Mouse (Mus musculus) liver, embryonic 13.5 days (tissue): ENCODE results near the gene Fam229a. TPM values are rescaled to one million over a fixed set of nuclear protein-coding genes. Genes with fewer than 3 reads are reported as not detected.

Source experiments
- ATAC-seq: fragments of 200-750 bp; cut with Nextera tagmentation; 2 replicates; pipeline ENCODE4 v1.8.0; 2017; ENCODE audit warnings: low read depth, mild to moderate bottlenecking, moderate number of reproducible peaks, moderate library complexity
- DNase-seq: peaks from one replicate; pipeline ENCODE4 v3.0.0; 2022
- H3K27ac ChIP-seq: fragments of 300-500 bp; sonication (generic); 2 replicates; pipeline ENCODE4 v1.5.1; 2015; ENCODE audit warnings: moderate library complexity, mild to moderate bottlenecking, inconsistent platforms
- H3K27me3 ChIP-seq: fragments of 300-500 bp; sonication (generic); 2 replicates; pipeline ENCODE4 v1.6.1; 2015; ENCODE audit warnings: mild to moderate bottlenecking, inconsistent platforms
- H3K36me3 ChIP-seq: fragments of 300-500 bp; sonication (generic); 2 replicates; pipeline ENCODE4 v1.6.1; 2015; ENCODE audit warnings: mild to moderate bottlenecking, inconsistent platforms
- H3K4me1 ChIP-seq: fragments of 300-500 bp; sonication (generic); replicated peaks from 2 replicates; pipeline ENCODE4 v1.6.1; 2015; ENCODE audit warnings: inconsistent platforms
- H3K4me2 ChIP-seq: fragments of 300-500 bp; sonication (generic); 2 replicates; pipeline ENCODE4 v1.6.1; 2015; ENCODE audit warnings: inconsistent platforms, mild to moderate bottlenecking, moderate library complexity
- H3K4me3 ChIP-seq: fragments of 300-500 bp; sonication (generic); replicated peaks from 2 replicates; pipeline ENCODE4 v1.5.1; 2015; ENCODE audit warnings: mild to moderate bottlenecking, inconsistent platforms
- H3K9ac ChIP-seq: fragments of 300-500 bp; sonication (generic); 2 replicates; pipeline ENCODE4 v1.6.1; 2015; ENCODE audit warnings: mild to moderate bottlenecking, inconsistent platforms
- H3K9me3 ChIP-seq: fragments of 300-500 bp; sonication (generic); replicated peaks from 2 replicates; pipeline ENCODE4 v1.6.1; 2016; ENCODE audit warnings: inconsistent platforms
- WGBS: fragments of 180-500 bp; shearing (Covaris S2); methylation state at CpG from one replicate; pipeline ENCODE4 v1.1.7; 2015; ENCODE audit not compliant: insufficient replicate concordance; 5-methylcytosine and 5-hydroxymethylcytosine counted together
- polyA plus RNA-seq: library from polyadenylated mRNA; unstranded; fragments of >200 nt; fragmentation: Nextera tagmentation; extraction: Ambion mirVana; gene quantifications from 2 replicates; pipeline ENCODE4 v1.2.1, GENCODE M21; 2015

Gene Fam229a
- polyA plus RNA-seq, 1 experiment from 2014 or later, result 0.44 TPM

DNA sequence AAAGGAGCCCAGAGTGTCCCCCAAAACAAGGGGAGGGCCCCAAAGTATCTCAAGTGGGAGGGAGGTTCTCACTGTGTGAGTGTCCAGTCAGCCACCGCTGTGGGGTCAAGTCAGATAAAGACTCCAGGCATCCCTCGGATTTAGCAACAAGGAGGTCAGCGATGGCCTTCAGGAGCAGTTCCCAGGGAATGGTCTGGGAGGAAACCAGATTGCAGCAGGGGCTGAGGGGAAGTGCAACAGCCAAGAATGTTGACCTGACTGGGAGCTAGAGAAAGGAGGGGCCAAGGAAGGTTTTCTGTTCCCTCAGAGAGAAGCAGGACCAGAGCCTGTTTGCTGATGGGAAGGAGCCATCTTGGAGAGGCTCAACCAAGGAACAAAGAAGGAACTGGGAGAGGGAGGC, 8.0 kb downstream of the Fam229a start:
- peaks cover 71% of the 10 kb centered on the region for H3K4me1 ChIP-seq
- WGBS, result 61% methylated on average over 3 of the region's 3 CpGs
- no peak for ATAC-seq

DNA sequence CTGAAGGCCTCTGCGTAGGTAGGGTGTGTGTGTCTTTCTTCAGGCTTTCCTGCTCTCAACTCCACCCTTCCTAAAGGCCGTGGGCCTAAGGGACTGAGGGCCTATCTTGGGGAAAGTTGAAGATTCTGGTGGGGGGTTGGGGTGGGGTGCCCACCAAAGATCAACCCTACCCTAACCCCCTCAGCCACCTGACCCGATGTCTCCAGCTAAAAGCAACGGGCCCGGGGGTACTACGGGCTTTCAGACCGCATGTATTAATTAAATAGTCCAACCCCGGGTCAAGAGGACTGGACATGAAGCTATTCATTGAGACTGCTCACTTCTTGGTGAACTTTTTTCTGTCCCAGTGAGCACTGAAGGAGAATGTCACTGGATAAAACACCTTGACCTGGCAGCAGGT, 9.0 kb downstream of the Fam229a start:
- DNase-seq, result no peak
- peak overlapping the region; percentile 70 for H3K9ac ChIP-seq
- H3K9me3 ChIP-seq, result no peaks in the 10 kb centered on the region
- H3K36me3 ChIP-seq, result no peaks in the 10 kb centered on the region
- H3K4me2 ChIP-seq, result peak overlapping the region; percentile 90
- H3K27me3 ChIP-seq, result peaks cover 30% of the 10 kb centered on the region
- peak overlapping the region; percentile 68 for H3K4me3 ChIP-seq
- peak overlapping the region; percentile 79 for H3K27ac ChIP-seq
- ATAC-seq, result no peak
- peaks cover 70% of the 10 kb centered on the region for H3K4me1 ChIP-seq
- whole genome bisulfite sequencing, result 70% methylated on average over 8 of the region's 8 CpGs

More for the DNA sequence above, 8.0 kb downstream of the Fam229a start:
- no peak overlapping the region for H3K4me2 ChIP-seq
- peaks cover 30% of the 10 kb centered on the region for H3K27me3 ChIP-seq
- DNase-seq, result no peak
- H3K9ac ChIP-seq, result no peak overlapping the region
- no peaks in the 10 kb centered on the region for H3K9me3 ChIP-seq
- peak overlapping the region; percentile 79 for H3K27ac ChIP-seq
- H3K36me3 ChIP-seq, result no peaks in the 10 kb centered on the region
- H3K4me3 ChIP-seq, result no peak overlapping the region

DNA sequence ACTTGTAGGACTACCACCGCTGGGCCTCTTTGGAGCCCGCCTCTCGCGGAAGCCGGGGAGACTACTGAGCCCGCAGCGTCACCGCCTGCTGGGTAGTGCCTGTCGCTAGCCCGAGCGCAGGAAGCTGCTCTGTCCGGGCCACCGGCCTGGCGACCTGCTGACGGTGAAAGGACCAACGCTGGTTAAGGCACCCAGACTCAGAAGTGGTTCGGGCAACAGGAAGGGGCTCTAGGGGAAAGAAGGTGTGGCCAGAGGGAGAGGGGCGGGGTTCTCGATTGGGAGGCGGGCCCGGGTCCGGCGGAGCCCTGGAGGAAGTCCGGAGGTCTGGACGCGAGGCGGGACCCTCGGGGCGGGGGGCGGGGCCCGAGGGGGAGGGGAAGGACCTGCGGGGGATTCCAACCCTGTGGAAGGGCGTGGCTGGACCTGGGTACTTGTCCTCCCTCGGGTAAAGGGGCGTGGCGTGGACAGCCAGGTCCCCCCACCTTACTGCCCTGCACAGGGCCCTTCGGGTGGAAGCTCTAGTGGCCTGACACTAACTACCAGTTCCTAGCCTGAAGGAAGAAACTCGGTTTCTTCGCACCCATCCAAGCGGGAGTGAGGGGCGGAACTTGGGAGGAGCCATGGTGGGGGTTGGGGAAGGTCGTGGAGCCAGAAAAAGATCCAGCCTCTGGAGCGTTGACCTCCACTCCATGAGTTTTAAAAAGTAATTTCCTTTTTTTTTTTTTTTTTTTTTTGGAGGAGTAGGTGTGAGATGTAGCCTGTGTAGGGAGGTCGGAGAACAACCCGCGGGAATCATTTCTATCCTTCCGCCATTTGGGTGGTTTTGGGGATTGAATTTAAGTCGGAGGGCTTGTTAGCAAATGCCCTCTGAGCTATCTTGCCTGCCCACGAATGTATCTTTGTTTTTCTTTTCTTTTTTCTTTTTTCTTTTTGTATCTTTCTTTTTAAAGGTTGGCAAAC, 9.9 kb downstream of the Fam229a start:
- H3K4me3 ChIP-seq, result peak overlapping the region; percentile 68
- WGBS, result 3% methylated on average over 45 of the region's 49 CpGs
- peak; percentile 79 for ATAC-seq
- no peaks in the 10 kb centered on the region for H3K9me3 ChIP-seq
- H3K36me3 ChIP-seq, result no peaks in the 10 kb centered on the region
- peak overlapping the region; percentile 70 for H3K9ac ChIP-seq
- H3K27ac ChIP-seq, result peak overlapping the region; percentile 79
- H3K27me3 ChIP-seq, result peaks cover 27% of the 10 kb centered on the region
- H3K4me2 ChIP-seq, result peak overlapping the region; percentile 90
- peak; percentile 64 for DNase-seq
- peaks cover 62% of the 10 kb centered on the region for H3K4me1 ChIP-seq

DNA sequence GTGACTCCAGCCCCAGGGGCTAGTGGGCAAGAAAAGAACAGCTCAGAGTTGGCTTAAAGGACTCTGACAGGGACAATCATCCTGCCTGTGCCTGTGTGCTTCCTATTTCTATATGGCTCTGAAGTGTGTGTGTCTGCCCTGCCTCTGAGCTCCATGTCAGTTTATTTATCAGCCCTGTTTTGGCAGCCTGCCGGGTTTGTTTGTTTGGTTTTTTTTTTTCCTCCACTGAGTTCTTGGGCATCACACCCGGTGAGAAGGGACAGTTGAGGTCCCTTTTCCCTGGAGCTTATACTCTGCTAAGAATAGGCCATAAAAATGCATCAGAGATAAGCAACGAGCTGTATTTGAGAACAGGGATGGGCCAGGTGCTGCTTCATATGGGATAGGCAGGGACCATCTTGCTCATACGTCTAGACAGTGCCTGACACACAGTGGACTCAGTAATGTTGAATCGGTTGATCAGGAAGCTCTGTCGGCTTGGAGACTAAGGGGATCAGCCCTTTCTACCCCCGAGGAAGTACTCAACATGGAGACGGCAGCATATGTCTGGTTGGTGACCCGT, 11.4 kb downstream of the Fam229a start:
- WGBS, result 30% methylated on average over 9 of the region's 9 CpGs
- DNase-seq (no peak), ATAC-seq (no peak)
- Histone ChIP-seq H3K27ac (no peak overlapping the region), H3K4me2 (no peak overlapping the region), H3K36me3 (no peaks in the 10 kb centered on the region), H3K9ac (no peak overlapping the region), H3K27me3 (peaks cover 12% of the 10 kb centered on the region; the same call in 1 of the 2 replicates), H3K4me1 (peaks cover 49% of the 10 kb centered on the region), H3K9me3 (no peaks in the 10 kb centered on the region), H3K4me3 (no peak overlapping the region)

DNA sequence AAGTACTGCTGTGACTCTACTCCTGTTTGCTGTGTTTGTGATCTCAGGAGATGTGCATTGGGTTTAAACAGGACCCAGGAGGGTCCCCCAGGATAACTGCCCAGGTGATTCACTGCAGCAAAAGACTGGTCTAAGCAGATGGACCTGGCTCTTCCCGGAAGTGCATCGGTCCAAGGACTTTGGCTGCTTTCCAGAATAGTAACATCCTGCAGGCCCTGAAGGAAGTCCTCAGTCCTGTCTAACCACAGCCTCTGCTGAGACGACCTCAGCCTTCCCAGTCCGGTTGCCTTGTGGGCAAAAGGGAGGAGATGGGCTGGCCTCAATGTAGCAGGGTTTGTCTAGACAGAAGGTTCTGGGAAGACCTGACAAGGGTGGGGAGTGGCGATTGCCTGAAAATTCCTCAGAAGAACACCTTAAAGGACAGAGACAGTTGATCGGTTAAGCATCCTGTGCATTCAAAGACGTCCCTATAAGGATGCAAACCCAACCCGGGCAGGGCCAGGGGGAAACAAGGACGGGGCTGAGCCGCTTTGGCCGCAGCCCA, 12.0 kb downstream of the Fam229a start:
- Histone ChIP-seq H3K4me2 (no peak overlapping the region), H3K9me3 (no peaks in the 10 kb centered on the region), H3K4me3 (no peak overlapping the region), H3K36me3 (no peaks in the 10 kb centered on the region), H3K27ac (no peak overlapping the region), H3K4me1 (peaks cover 46% of the 10 kb centered on the region), H3K27me3 (peaks cover 10% of the 10 kb centered on the region; the same call in 1 of the 2 replicates), H3K9ac (no peak overlapping the region)
- DNase-seq, result no peak
- WGBS, result 37% methylated on average over 11 of the region's 11 CpGs
- no peak for ATAC-seq

DNA sequence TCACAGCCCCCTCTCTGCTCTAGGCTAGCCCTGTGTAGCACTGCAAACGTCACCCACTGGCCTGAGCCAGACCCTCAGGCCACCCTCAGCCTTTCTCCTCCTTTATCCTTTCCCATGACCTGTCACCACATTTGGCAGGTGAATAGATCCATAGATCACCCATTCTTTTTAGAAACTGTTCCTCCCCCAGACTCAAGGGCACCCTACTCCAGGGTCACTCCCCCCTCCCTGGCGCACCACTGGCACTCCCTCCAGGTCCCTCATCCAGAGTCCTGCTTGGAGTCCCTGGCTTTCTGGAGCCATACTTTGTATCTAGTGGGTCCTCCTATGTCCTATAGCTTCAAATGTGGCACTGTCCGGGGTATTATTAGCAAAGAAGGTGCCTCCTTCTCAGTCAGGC, 14.5 kb downstream of the Fam229a start:
- ATAC-seq (no peak), DNase-seq (no peak)
- WGBS, result 74% methylated on average over 3 of the region's 3 CpGs
- peaks cover 42% of the 10 kb centered on the region for H3K4me1 ChIP-seq
- H3K9ac ChIP-seq, result no peak overlapping the region
- no peak overlapping the region for H3K27ac ChIP-seq
- H3K4me2 ChIP-seq, result no peak overlapping the region
- no peak overlapping the region for H3K4me3 ChIP-seq
- H3K9me3 ChIP-seq, result no peaks in the 10 kb centered on the region
- peaks cover 16% of the 10 kb centered on the region for H3K27me3 ChIP-seq
- H3K36me3 ChIP-seq, result no peaks in the 10 kb centered on the region

DNA sequence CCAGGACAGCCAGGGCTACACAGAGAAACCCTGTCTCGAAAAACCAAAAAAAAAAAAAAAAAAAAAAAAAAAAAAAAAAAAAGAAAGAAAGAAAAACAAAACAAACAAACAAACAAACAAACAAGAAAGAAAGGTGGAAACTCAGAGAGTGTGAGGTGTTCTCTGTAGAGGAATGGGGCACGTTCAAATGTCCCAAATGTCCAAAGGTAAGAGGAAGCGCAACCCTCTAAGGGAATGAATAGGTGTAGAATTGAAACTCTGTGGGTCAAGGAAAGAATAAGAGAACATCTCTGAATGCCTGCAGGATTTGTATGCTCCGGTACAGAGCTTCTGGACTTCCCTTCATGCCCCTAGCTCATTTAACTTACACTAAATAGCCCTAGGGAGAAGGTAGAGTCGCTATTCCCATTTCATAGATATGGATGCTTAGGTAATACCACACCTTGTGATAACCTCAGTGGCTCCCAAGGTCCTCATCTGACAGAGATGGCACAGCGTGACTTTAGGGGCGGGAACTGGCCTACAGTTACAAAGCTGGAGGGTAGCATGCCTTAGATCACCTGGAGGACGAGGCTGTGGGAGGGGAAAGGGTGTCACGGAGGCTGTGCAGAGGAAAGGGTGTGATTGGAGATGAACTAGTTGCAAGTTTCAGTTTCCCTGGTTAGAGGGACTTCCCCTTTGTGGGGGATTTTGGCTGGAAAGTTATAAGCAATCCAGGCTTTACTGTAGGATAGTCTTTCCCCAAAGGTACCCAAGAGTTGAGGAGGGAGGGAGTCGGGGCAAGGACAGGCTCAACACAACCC, 16.6 kb downstream of the Fam229a start:
- H3K9ac ChIP-seq, result no peak overlapping the region
- H3K36me3 ChIP-seq, result no peaks in the 10 kb centered on the region
- no peak overlapping the region for H3K27ac ChIP-seq
- H3K9me3 ChIP-seq, result no peaks in the 10 kb centered on the region
- WGBS, result 43% methylated on average over 9 of the region's 10 CpGs
- peaks cover 30% of the 10 kb centered on the region for H3K27me3 ChIP-seq
- peaks cover 22% of the 10 kb centered on the region for H3K4me1 ChIP-seq
- DNase-seq (no peak), ATAC-seq (no peak)
- no peak overlapping the region for H3K4me2 ChIP-seq
- no peak overlapping the region for H3K4me3 ChIP-seq

DNA sequence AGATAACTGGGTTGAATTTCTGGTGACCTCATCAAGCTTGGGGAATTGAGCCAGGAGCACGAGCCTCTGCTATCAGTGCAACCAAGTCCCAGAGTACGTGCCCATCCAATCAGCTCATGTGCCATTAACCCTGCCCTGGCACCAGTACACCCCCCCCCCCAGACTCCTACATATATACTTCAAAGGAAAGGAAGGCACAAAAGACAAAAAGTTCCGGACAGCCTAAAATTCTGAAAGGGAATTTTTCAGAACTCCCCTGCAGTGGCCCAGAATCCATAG, 17.2 kb downstream of the Fam229a start:
- H3K9me3 ChIP-seq, result no peaks in the 10 kb centered on the region
- H3K4me3 ChIP-seq, result no peak overlapping the region
- H3K4me2 ChIP-seq, result no peak overlapping the region
- DNase-seq, result no peak
- no peak overlapping the region for H3K9ac ChIP-seq
- H3K4me1 ChIP-seq, result peaks cover 20% of the 10 kb centered on the region
- no peak overlapping the region for H3K27ac ChIP-seq
- ATAC-seq, result no peak
- H3K27me3 ChIP-seq, result peaks cover 31% of the 10 kb centered on the region
- WGBS, result 48% methylated on average over 3 of the region's 3 CpGs
- H3K36me3 ChIP-seq, result no peaks in the 10 kb centered on the region

DNA sequence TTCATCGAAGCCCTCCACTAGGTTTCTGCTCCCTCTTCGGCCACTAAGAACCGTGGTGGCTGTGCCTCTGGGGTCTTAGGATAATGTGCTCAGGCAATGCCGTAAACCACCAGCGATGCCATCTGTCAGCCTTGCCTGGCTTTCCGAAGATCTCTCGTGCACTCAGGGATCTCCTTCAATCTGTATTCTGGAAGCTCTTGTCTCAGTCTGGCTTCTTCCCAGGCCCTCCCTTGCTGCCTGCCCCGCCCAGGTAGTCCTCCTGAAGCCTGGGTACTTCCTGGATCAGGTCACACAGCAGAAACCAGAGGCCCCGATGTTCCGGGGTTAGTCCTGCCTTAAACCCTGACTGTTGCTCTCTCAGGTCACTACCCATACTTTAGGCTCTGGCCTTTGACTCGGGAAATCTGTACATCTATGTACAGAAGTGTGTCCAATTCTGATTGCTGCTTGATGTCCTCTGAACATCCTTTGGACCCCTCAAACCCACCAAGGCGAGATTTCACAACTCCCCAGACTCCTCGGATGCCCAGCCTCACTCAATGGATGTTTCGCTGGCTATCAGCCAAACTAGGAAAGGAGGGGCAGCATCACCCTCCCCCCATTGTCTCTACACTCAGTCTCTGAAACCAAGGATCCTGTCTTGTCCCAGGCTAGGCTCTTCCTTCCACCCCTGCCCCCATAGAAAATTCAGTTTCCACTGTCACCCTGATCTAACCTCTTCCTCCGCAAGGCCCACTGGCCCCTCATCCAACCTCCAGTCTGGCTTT, 18.0 kb downstream of the Fam229a start:
- no peak overlapping the region for H3K4me2 ChIP-seq

DNA sequence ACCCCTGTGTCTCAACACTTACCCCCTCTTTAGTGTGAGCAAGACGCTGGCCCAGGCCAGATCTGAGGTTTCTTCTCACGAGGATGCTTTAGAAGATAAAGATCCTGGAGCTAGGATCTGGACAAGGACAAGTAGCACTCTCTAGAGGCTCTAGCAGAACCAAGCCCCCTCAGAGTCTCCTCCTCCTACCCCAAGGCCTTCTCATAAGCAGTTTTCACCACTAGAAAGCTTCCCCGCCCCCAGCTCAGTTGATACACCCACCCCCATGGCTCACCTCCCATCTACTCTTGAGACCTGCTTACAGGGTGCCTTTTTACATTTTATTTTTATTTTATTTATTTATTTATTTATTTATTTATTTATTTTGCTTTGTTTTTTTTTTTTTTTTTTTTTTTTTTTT, 18.7 kb downstream of the Fam229a start:
- Histone ChIP-seq H3K4me3 (no peak overlapping the region), H3K4me1 (peaks cover 23% of the 10 kb centered on the region), H3K27me3 (peaks cover 44% of the 10 kb centered on the region), H3K36me3 (no peaks in the 10 kb centered on the region), H3K27ac (no peak overlapping the region), H3K9me3 (no peaks in the 10 kb centered on the region), H3K9ac (no peak overlapping the region), H3K4me2 (no peak overlapping the region)
- no peak for DNase-seq
- ATAC-seq, result no peak
- 49% methylated on average over 3 of the region's 3 CpGs for WGBS

More for the DNA sequence above, 18.0 kb downstream of the Fam229a start:
- no peaks in the 10 kb centered on the region for H3K36me3 ChIP-seq
- no peaks in the 10 kb centered on the region for H3K9me3 ChIP-seq
- H3K4me1 ChIP-seq, result peaks cover 21% of the 10 kb centered on the region
- no peak overlapping the region for H3K9ac ChIP-seq
- ATAC-seq (no peak), DNase-seq (no peak)
- WGBS, result 52% methylated on average over 15 of the region's 15 CpGs
- peaks cover 39% of the 10 kb centered on the region for H3K27me3 ChIP-seq
- no peak overlapping the region for H3K4me3 ChIP-seq
- no peak overlapping the region for H3K27ac ChIP-seq
